ENCODE assay signal across 21 mouse cellular contexts in the genomic region with DNA sequence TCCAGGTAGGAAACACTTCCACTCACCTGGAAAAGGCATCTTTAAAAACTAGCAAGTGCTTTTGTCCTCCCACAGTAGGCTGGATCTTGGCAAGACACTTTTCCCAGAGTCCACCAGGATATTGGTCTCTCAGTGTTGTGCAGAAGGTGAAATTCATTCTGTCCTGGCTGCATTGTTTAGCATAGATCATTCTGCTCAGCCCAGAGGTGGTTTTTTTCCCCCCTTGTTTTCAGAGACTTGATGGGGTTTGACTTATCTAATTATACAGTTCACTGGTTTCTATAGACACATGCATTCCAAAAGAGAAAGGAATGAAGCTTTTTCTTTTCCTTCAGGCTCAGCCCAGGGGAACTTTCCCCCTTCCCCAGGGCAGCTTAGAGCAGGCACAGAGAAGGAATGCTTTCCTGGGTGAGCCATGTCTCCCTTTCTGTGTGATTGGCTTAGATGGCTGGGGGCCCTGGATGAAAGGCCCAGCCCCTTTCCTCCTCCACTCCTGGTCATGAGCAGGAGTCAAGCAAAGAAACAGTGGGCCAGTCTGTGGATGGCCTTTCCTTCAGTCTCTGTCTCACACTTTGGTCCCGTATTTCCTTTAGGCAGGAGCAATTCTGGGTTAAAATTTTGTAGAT. TPM values are rescaled to one million over a fixed set of nuclear protein-coding genes. Genes with fewer than 3 reads are reported as not detected.
DNase-seq lines count a peak whose midpoint lies in the region; ATAC-seq lines count a peak whose summit lies in the region.
"Had no signal": no experiment of that assay in that cellular context is flagged by ENCODE, and none has a peak within 500 bp of the region (broad histone marks: within the 10 kb centered on the region; RNA-seq: fewer than 3 reads in every experiment).

No protein-coding gene starts in this region.

- no peak overlapping the region for H3K9ac ChIP-seq in midbrain, embryonic 11.5 days (ENCODE audit: low read length)
- no peak overlapping the region for H3K9ac ChIP-seq in midbrain, embryonic 16.5 days (ENCODE audit: low read depth, low read length)
- H3K9ac ChIP-seq in embryonic facial prominence, embryonic 13.5 days, result no peak overlapping the region
- H3K9ac ChIP-seq: heart, embryonic 15.5 days; limb, embryonic 15.5 days; stomach, embryonic 15.5 days had no signal

- WGBS in midbrain, embryonic 11.5 days, result 17% methylated on average over 1 of the region's 1 CpGs
- WGBS in midbrain, embryonic 16.5 days, result 31% methylated on average over 1 of the region's 1 CpGs
- 47% methylated on average over 1 of the region's 1 CpGs for WGBS in embryonic facial prominence, embryonic 13.5 days

- peak; percentile 64 for DNase-seq in heart, adult 11 months
- no peak for DNase-seq in heart, postnatal 14 days
- DNase-seq in midbrain, embryonic 11.5 days (ENCODE audit: low spot score, missing footprints), result peak; percentile 83
- no peak for DNase-seq in right cerebral cortex, postnatal 36 days (ENCODE audit: low spot score in 2 of 2)
- DNase-seq in left cerebral cortex, postnatal 10 days (ENCODE audit: extremely low spot score in 1 of 2, low spot score in 2 of 2), result no peak
- DNase-seq: B cell, adult 2 months; cerebellum, adult 11 months; heart, adult 18-20 months; kidney, adult 2 months; lung, adult 18-20 months; lung, postnatal 4 days; thymus, postnatal 14 days had no signal

- no peaks in the 10 kb centered on the region for H3K27me3 ChIP-seq in midbrain, embryonic 11.5 days (ENCODE audit: control insufficient read depth, insufficient read depth, low read length)
- H3K27me3 ChIP-seq in midbrain, embryonic 16.5 days (ENCODE audit: control insufficient read depth, insufficient read depth, low read depth, low read length), result no peaks in the 10 kb centered on the region
- no peaks in the 10 kb centered on the region for H3K27me3 ChIP-seq in embryonic facial prominence, embryonic 13.5 days
- H3K27me3 ChIP-seq: heart, embryonic 15.5 days; limb, embryonic 15.5 days; stomach, embryonic 15.5 days had no signal

- no peaks in the 10 kb centered on the region for H3K9me3 ChIP-seq in midbrain, embryonic 11.5 days (ENCODE audit: control insufficient read depth, low read length)
- H3K9me3 ChIP-seq in midbrain, embryonic 16.5 days (replicated peaks; ENCODE audit: control insufficient read depth, low read length, poor library complexity, severe bottlenecking), result no peaks in the 10 kb centered on the region
- H3K9me3 ChIP-seq in embryonic facial prominence, embryonic 13.5 days, result no peaks in the 10 kb centered on the region
- H3K9me3 ChIP-seq: heart, embryonic 15.5 days; limb, embryonic 15.5 days; stomach, embryonic 15.5 days had no signal

- intact Hi-C loops in heart, postnatal 14 days (cut with DNase I), result no loop called here
- intact Hi-C loops in left cerebral cortex, postnatal 10 days (cut with DNase I), result no loop called here

- H3K4me2 ChIP-seq in midbrain, embryonic 11.5 days, result no peak overlapping the region
- no peak overlapping the region for H3K4me2 ChIP-seq in midbrain, embryonic 16.5 days (ENCODE audit: low read length)
- H3K4me2 ChIP-seq in embryonic facial prominence, embryonic 13.5 days, result no peak overlapping the region
- H3K4me2 ChIP-seq: heart, embryonic 15.5 days; limb, embryonic 15.5 days; stomach, embryonic 15.5 days had no signal

- peak overlapping the region; percentile 61; the same call in 1 of the 2 replicates for H3K27ac ChIP-seq in midbrain, embryonic 11.5 days (ENCODE audit: low read depth, low read length)
- no peak overlapping the region for H3K27ac ChIP-seq in midbrain, embryonic 16.5 days (ENCODE audit: low read length)
- H3K27ac ChIP-seq in embryonic facial prominence, embryonic 13.5 days, result peak overlapping the region; percentile 48
- H3K27ac ChIP-seq: heart, embryonic 15.5 days; limb, embryonic 15.5 days; stomach, embryonic 15.5 days had no signal

- peaks cover 8% of the 10 kb centered on the region for H3K4me1 ChIP-seq in midbrain, embryonic 11.5 days (ENCODE audit: control insufficient read depth, insufficient read depth, low read length)
- no peaks in the 10 kb centered on the region for H3K4me1 ChIP-seq in midbrain, embryonic 16.5 days (ENCODE audit: control insufficient read depth, insufficient read depth, low read length)
- peaks cover 19% of the 10 kb centered on the region for H3K4me1 ChIP-seq in embryonic facial prominence, embryonic 13.5 days
- H3K4me1 ChIP-seq: heart, embryonic 15.5 days; stomach, embryonic 15.5 days had no signal

- H3K36me3 ChIP-seq in midbrain, embryonic 11.5 days (ENCODE audit: control insufficient read depth, insufficient read depth, low read length), result no peaks in the 10 kb centered on the region
- H3K36me3 ChIP-seq in midbrain, embryonic 16.5 days (ENCODE audit: control insufficient read depth, insufficient read depth, low read length), result no peaks in the 10 kb centered on the region
- no peaks in the 10 kb centered on the region for H3K36me3 ChIP-seq in embryonic facial prominence, embryonic 13.5 days
- H3K36me3 ChIP-seq: heart, embryonic 15.5 days; limb, embryonic 15.5 days; stomach, embryonic 15.5 days had no signal

- no peak overlapping the region for H3K4me3 ChIP-seq in midbrain, embryonic 11.5 days (ENCODE audit: low read depth, low read length)
- no peak overlapping the region for H3K4me3 ChIP-seq in midbrain, embryonic 16.5 days (ENCODE audit: low read depth, low read length)
- H3K4me3 ChIP-seq in embryonic facial prominence, embryonic 13.5 days, result no peak overlapping the region
- H3K4me3 ChIP-seq: heart, embryonic 15.5 days; limb, embryonic 15.5 days; stomach, embryonic 15.5 days had no signal

- peak; percentile 82 for ATAC-seq in midbrain, embryonic 11.5 days (ENCODE audit: low FRiP score)
- ATAC-seq in midbrain, embryonic 16.5 days, result no peak
- ATAC-seq in embryonic facial prominence, embryonic 13.5 days (ENCODE audit: insufficient number of reproducible peaks, insufficient read depth, low FRiP score, low TSS enrichment, low read depth), result peak; percentile 43; the same call in 1 of the 2 replicates

RNA-seq across cellular contexts. Expression of a gene that starts 49.6 kb away (rescaled TPM):
- total RNA-seq in heart, postnatal 14 days (2021), result not detected
- polyA plus RNA-seq in midbrain, embryonic 11.5 days (2014; fragmentation: Nextera tagmentation; extraction: Ambion mirVana), result not detected in 2 replicates
- polyA plus RNA-seq in midbrain, embryonic 16.5 days (2015; fragmentation: Nextera tagmentation; extraction: Ambion mirVana), result 0.53 and 1.4 TPM in 2 replicates
- not detected in 2 replicates for polyA plus RNA-seq in embryonic facial prominence, embryonic 13.5 days (2015; fragmentation: Nextera tagmentation; extraction: Ambion mirVana)
- not detected for total RNA-seq in left cerebral cortex, postnatal 10 days (2021)
- total RNA-seq: gastrocnemius, adult 18-20 months; heart, adult 18-20 months; layer of hippocampus, postnatal 10 days; left cerebral cortex, postnatal 14 days had no signal
- polyA plus RNA-seq: limb, embryonic 15.5 days; neural tube, embryonic 14.5 days had no signal

Comparison
In these comparisons a context has a peak if more than half of its experiments do, and no peak if none do; other contexts are left out.
1. DNase-seq: peak in heart, adult 11 months (single experiment) and midbrain, embryonic 11.5 days (single experiment); none in heart, postnatal 14 days (0 of 2), right cerebral cortex, postnatal 36 days (0 of 2) and left cerebral cortex, postnatal 10 days (0 of 2).